In genomic region chr17:26384111-26384510, GRCm38 (mm10) we compare ENCODE assay signal across 12 mouse cellular contexts.
"Had no signal": no experiment of that assay in that cellular context is flagged by ENCODE, and none has a peak within 500 bp of the region (broad histone marks: within the 10 kb centered on the region; RNA-seq: fewer than 3 reads in every experiment).

No protein-coding gene starts in this region.

- H3K9me3 ChIP-seq: limb, embryonic 12.5 days; liver, embryonic 13.5 days; lung, embryonic 15.5 days; midbrain, embryonic 13.5 days had no signal

- H3K27ac ChIP-seq: left cerebral cortex, adult 2 months; limb, embryonic 12.5 days; liver, embryonic 13.5 days; lung, embryonic 15.5 days; midbrain, embryonic 13.5 days had no signal

- H3K4me3 ChIP-seq: left cerebral cortex, adult 2 months; limb, embryonic 12.5 days; liver, embryonic 13.5 days; lung, embryonic 15.5 days; midbrain, embryonic 13.5 days had no signal

- H3K4me2 ChIP-seq: limb, embryonic 12.5 days; liver, embryonic 13.5 days; lung, embryonic 15.5 days; midbrain, embryonic 13.5 days had no signal

- DNase-seq: kidney, adult 8-10 months; kidney, postnatal 25 days; liver; liver, embryonic 13.5 days; liver, postnatal 0 days; lung, postnatal 36 days; right cerebral cortex, postnatal 14 days; thymus, postnatal 36 days had no signal

- H3K36me3 ChIP-seq: limb, embryonic 12.5 days; liver, embryonic 13.5 days; lung, embryonic 15.5 days; midbrain, embryonic 13.5 days had no signal

- ATAC-seq: liver, postnatal 0 days; midbrain, embryonic 13.5 days had no signal

- H3K9ac ChIP-seq: limb, embryonic 12.5 days; liver, embryonic 13.5 days; liver, postnatal 0 days; lung, embryonic 15.5 days; midbrain, embryonic 13.5 days had no signal

- H3K27me3 ChIP-seq: lung, embryonic 15.5 days; midbrain, embryonic 13.5 days had no signal
